In genomic region chr5:117115193-117115767, GRCm38 (mm10) we compare ENCODE assay signal across 8 mouse cellular contexts. TPM values are rescaled to one million over a fixed set of nuclear protein-coding genes. Genes with fewer than 3 reads are reported as not detected.
DNase-seq lines count a peak whose midpoint lies in the region; ATAC-seq and TF ChIP-seq lines count a peak whose summit lies in the region.

No protein-coding gene starts in this region.

- 0 out of 2 replicates have a peak, but pooled peaks have one; percentile 4 for TF ChIP-seq CTCF in liver, embryonic 14.5 days (IDR thresholded peaks at IDR 0.05; ENCODE audit: low read depth)

- DNase-seq in urinary bladder, adult 2 months (ENCODE audit: low spot score) = peak; percentile 32
- no peak for DNase-seq in urinary bladder, postnatal 10 days (ENCODE audit: low spot score)
- no peak for DNase-seq in forebrain, embryonic 14.5 days (ENCODE audit: low spot score)
- no peak for DNase-seq in liver, embryonic 14.5 days (ENCODE audit: low read depth in 3 of 3, low spot score in 3 of 3)
- no peak for DNase-seq in right cerebral cortex, postnatal 25 days

- peak overlapping the region; percentile 83 for H3K27ac ChIP-seq in forebrain, embryonic 14.5 days (ENCODE audit: low read depth, low read length)
- H3K27ac ChIP-seq in hindbrain, embryonic 16.5 days (ENCODE audit: low read depth, low read length) = peak overlapping the region; percentile 94
- peak overlapping the region; percentile 76 for H3K27ac ChIP-seq in liver, embryonic 14.5 days
- peak overlapping the region; percentile 87 for H3K27ac ChIP-seq in neural tube, embryonic 13.5 days (replicated peaks)

- H3K9ac ChIP-seq in forebrain, embryonic 14.5 days (ENCODE audit: low read length) = peak overlapping the region; percentile 89
- peak overlapping the region; percentile 91 for H3K9ac ChIP-seq in hindbrain, embryonic 16.5 days (ENCODE audit: low read depth, low read length)
- peak overlapping the region; percentile 92 for H3K9ac ChIP-seq in liver, embryonic 14.5 days (replicated peaks)
- H3K9ac ChIP-seq in neural tube, embryonic 13.5 days = peak overlapping the region; percentile 92

- no peak for TF ChIP-seq EP300 in liver, embryonic 14.5 days (IDR thresholded peaks at IDR 0.05; ENCODE audit: low read depth)

- peaks cover 26% of the 10 kb centered on the region for H3K36me3 ChIP-seq in forebrain, embryonic 14.5 days (ENCODE audit: control insufficient read depth, insufficient read depth, low read length)
- H3K36me3 ChIP-seq in hindbrain, embryonic 16.5 days (ENCODE audit: control insufficient read depth, insufficient read depth, low read length) = 0 out of 2 replicates have a peak, but pooled peaks cover 3% of the 10 kb centered on the region
- peaks cover 12% of the 10 kb centered on the region for H3K36me3 ChIP-seq in liver, embryonic 14.5 days (replicated peaks; ENCODE audit: control insufficient read depth, insufficient read depth, low read depth)
- peaks cover 31% of the 10 kb centered on the region for H3K36me3 ChIP-seq in neural tube, embryonic 13.5 days

- no peaks in the 10 kb centered on the region for H3K27me3 ChIP-seq in forebrain, embryonic 14.5 days (replicated peaks; ENCODE audit: control insufficient read depth, insufficient read depth, low read length)
- H3K27me3 ChIP-seq in hindbrain, embryonic 16.5 days (replicated peaks; ENCODE audit: control insufficient read depth, insufficient read depth, low read length) = no peaks in the 10 kb centered on the region
- no peaks in the 10 kb centered on the region for H3K27me3 ChIP-seq in liver, embryonic 14.5 days (ENCODE audit: control insufficient read depth, insufficient read depth, low read length)
- no peaks in the 10 kb centered on the region for H3K27me3 ChIP-seq in neural tube, embryonic 13.5 days

- peak overlapping the region; percentile 64 for H3K4me2 ChIP-seq in forebrain, embryonic 14.5 days (ENCODE audit: low read length)
- H3K4me2 ChIP-seq in hindbrain, embryonic 16.5 days (ENCODE audit: low read length) = peak overlapping the region; percentile 98
- H3K4me2 ChIP-seq in liver, embryonic 14.5 days (ENCODE audit: low read depth) = peak overlapping the region; percentile 97
- H3K4me2 ChIP-seq in neural tube, embryonic 13.5 days = peak overlapping the region; percentile 98

- 0 out of 2 replicates have a peak, but pooled peaks cover 2% of the 10 kb centered on the region for H3K4me1 ChIP-seq in forebrain, embryonic 14.5 days (ENCODE audit: control insufficient read depth, insufficient read depth, low read length)
- H3K4me1 ChIP-seq in hindbrain, embryonic 16.5 days (ENCODE audit: control insufficient read depth, insufficient read depth, low read depth, low read length) = peaks cover 14% of the 10 kb centered on the region
- peaks cover 15 to 19% of the 10 kb centered on the region in 2 experiments for H3K4me1 ChIP-seq in liver, embryonic 14.5 days (replicated peaks; ENCODE audit: control insufficient read depth in 2 of 2, insufficient read depth in 2 of 2, low read length in 1 of 2)
- peaks cover 29% of the 10 kb centered on the region for H3K4me1 ChIP-seq in neural tube, embryonic 13.5 days (replicated peaks)

- peak overlapping the region; percentile 93 for H3K4me3 ChIP-seq in forebrain, embryonic 14.5 days (ENCODE audit: low read depth, low read length)
- peak overlapping the region; percentile 95 for H3K4me3 ChIP-seq in hindbrain, embryonic 16.5 days (ENCODE audit: low read length)
- H3K4me3 ChIP-seq in liver, embryonic 14.5 days (ENCODE audit: insufficient read depth in 1 of 2, low read depth in 2 of 2, low read length in 2 of 2) = peak overlapping the region; percentile 95 to 99
- peak overlapping the region; percentile 95 for H3K4me3 ChIP-seq in neural tube, embryonic 13.5 days

- under 1% methylated on average over 43 of the region's 43 CpGs for WGBS in forebrain, embryonic 14.5 days
- whole genome bisulfite sequencing in hindbrain, embryonic 16.5 days = under 1% methylated on average over 40 of the region's 43 CpGs
- WGBS in liver, embryonic 14.5 days (ENCODE audit: insufficient replicate concordance) = under 1% methylated on average over 42 of the region's 43 CpGs
- under 1% methylated on average over 42 of the region's 43 CpGs for WGBS in neural tube, embryonic 13.5 days

- no peaks in the 10 kb centered on the region for H3K9me3 ChIP-seq in forebrain, embryonic 14.5 days (replicated peaks; ENCODE audit: control insufficient read depth, low read length)
- no peaks in the 10 kb centered on the region for H3K9me3 ChIP-seq in hindbrain, embryonic 16.5 days (ENCODE audit: control insufficient read depth, low read length)
- H3K9me3 ChIP-seq in liver, embryonic 14.5 days (ENCODE audit: control insufficient read depth, low read length) = no peaks in the 10 kb centered on the region
- no peaks in the 10 kb centered on the region for H3K9me3 ChIP-seq in neural tube, embryonic 13.5 days

- ATAC-seq in cerebellum, adult (ENCODE audit: insufficient number of reproducible peaks, low FRiP score, low TSS enrichment) = 0 out of 2 replicates have a peak, but pooled peaks have one; percentile 3
- ATAC-seq in forebrain, embryonic 14.5 days = peak; percentile 8
- ATAC-seq in hindbrain, embryonic 16.5 days = peak; percentile 17
- ATAC-seq in liver, embryonic 14.5 days (ENCODE audit: insufficient read depth) = peak; percentile 7
- ATAC-seq in neural tube, embryonic 13.5 days (ENCODE audit: low read depth) = peak; percentile 34

RNA-seq across cellular contexts. Expression of gene Suds3, which starts 0.6 kb away (rescaled TPM):
- 69.9 and 73.2 TPM in 2 replicates for polyA plus RNA-seq in urinary bladder, adult 2 months (2012; rRNA removed)
- 49.5 and 55.5 TPM in 2 replicates for polyA plus RNA-seq in forebrain, embryonic 14.5 days (2014; fragmentation: Nextera tagmentation; extraction: Ambion mirVana)
- 70.0 and 76.7 TPM in 2 replicates for polyA plus RNA-seq in hindbrain, embryonic 16.5 days (2015; fragmentation: Nextera tagmentation; extraction: Ambion mirVana)
- 16.2 and 22.7 TPM in 2 replicates for polyA plus RNA-seq in liver, embryonic 14.5 days (2012; rRNA removed)
- polyA plus RNA-seq in liver, embryonic 14.5 days (2014; fragmentation: Nextera tagmentation; extraction: Ambion mirVana) = 19.7 and 19.8 TPM in 2 replicates
- 91.4 and 99.7 TPM in 2 replicates for polyA plus RNA-seq in neural tube, embryonic 13.5 days (2015; fragmentation: Nextera tagmentation; extraction: Ambion mirVana)

RNA-seq across cellular contexts. Expression of gene Taok3, which starts 4.6 kb away (rescaled TPM):
- polyA plus RNA-seq in urinary bladder, adult 2 months (2012; rRNA removed) = 18.1 and 21.7 TPM in 2 replicates
- 32.1 and 48.7 TPM in 2 replicates for polyA plus RNA-seq in forebrain, embryonic 14.5 days (2014; fragmentation: Nextera tagmentation; extraction: Ambion mirVana)
- 61.7 and 63.3 TPM in 2 replicates for polyA plus RNA-seq in hindbrain, embryonic 16.5 days (2015; fragmentation: Nextera tagmentation; extraction: Ambion mirVana)
- 14.7 and 17.1 TPM in 2 replicates for polyA plus RNA-seq in liver, embryonic 14.5 days (2012; rRNA removed)
- polyA plus RNA-seq in liver, embryonic 14.5 days (2014; fragmentation: Nextera tagmentation; extraction: Ambion mirVana) = 43.3 and 50.2 TPM in 2 replicates
- polyA plus RNA-seq in neural tube, embryonic 13.5 days (2015; fragmentation: Nextera tagmentation; extraction: Ambion mirVana) = 46.7 and 52.5 TPM in 2 replicates
